Mouse (Mus musculus) lung, embryonic 15.5 days (tissue): ENCODE results near the gene Erfe. TPM values are rescaled to one million over a fixed set of nuclear protein-coding genes. Genes with fewer than 3 reads are reported as not detected.

ENCODE experiments used
- ATAC-seq: fragments of 200-750 bp; cut with Nextera tagmentation; 2 replicates; pipeline ENCODE4 v1.8.0; 2017; ENCODE audit warnings: moderate number of reproducible peaks, borderline replicate concordance; ENCODE audit not compliant: low FRiP score, low TSS enrichment; ENCODE audit errors: extremely low read depth
- H3K27ac ChIP-seq: fragments of 300-500 bp; sonication (generic); 2 replicates; pipeline ENCODE4 v1.5.1; 2015; ENCODE audit warnings: moderate library complexity, mild to moderate bottlenecking, inconsistent platforms
- H3K27me3 ChIP-seq: fragments of 300-500 bp; sonication (generic); 2 replicates; pipeline ENCODE4 v1.6.1; 2015; ENCODE audit warnings: inconsistent platforms
- H3K36me3 ChIP-seq: fragments of 300-500 bp; sonication (generic); 2 replicates; pipeline ENCODE4 v1.6.1; 2015; ENCODE audit warnings: inconsistent platforms
- H3K4me1 ChIP-seq: fragments of 300-500 bp; sonication (generic); 2 replicates; pipeline ENCODE4 v1.6.1; 2015; ENCODE audit warnings: inconsistent platforms
- H3K4me2 ChIP-seq: fragments of 300-500 bp; sonication (generic); 2 replicates; pipeline ENCODE4 v1.6.1; 2015; ENCODE audit warnings: inconsistent platforms, mild to moderate bottlenecking, moderate library complexity
- H3K4me3 ChIP-seq: fragments of 300-500 bp; sonication (generic); 2 replicates; pipeline ENCODE4 v1.5.1; 2015; ENCODE audit warnings: mild to moderate bottlenecking, inconsistent platforms
- H3K9ac ChIP-seq: fragments of 300-500 bp; sonication (generic); 2 replicates; pipeline ENCODE4 v1.6.1; 2015; ENCODE audit warnings: inconsistent platforms
- H3K9me3 ChIP-seq: fragments of 300-500 bp; sonication (generic); 2 replicates; pipeline ENCODE4 v1.6.1; 2016; ENCODE audit warnings: inconsistent platforms
- WGBS: fragments of 180-500 bp; shearing (Covaris S2); methylation state at CpG from one replicate; pipeline ENCODE4 v1.1.7; 2015; 5-methylcytosine and 5-hydroxymethylcytosine counted together
- polyA plus RNA-seq: library from polyadenylated mRNA; unstranded; fragments of >200 nt; fragmentation: Nextera tagmentation; extraction: Ambion mirVana; gene quantifications from 2 replicates; pipeline ENCODE4 v1.2.1, GENCODE M21; 2015

Erfe gene
- polyA plus RNA-seq, 1 experiment from 2014 or later: 3.3 TPM

DNA sequence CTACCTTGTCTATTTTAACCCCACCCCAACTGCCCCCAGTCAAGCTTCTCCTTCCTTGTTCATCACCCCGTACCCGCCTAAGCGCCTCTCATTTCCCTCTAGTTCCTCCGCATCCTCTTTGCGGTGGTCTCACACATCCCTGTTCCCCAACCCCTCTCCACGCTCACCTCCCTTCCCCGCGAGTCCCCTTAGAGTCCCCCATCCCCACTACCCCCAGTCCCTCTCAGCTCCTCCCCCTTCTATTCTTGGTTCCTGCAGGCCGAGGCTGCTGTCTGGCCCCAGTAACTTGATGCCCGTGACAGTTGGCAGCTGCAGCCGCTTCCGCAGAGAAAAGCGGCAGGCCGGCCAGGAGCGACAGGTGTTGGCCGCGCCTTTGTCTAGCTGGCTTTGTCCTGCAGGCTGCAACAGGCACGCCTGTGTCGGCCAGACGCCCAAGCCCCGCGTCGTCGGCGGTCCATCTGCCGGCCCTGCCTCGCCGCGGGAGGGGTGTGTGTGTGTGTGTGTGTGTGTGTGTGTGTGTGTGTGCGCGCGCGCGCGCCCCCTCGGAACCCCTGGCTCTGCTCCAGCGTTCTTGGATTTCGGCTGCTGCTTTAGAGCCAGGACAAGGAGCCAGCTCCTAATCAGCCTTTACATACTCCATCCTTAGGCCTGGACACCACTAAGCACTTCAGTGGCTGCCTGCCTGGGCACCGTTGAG, 47.8 kb downstream of the Erfe start, which contains the start of gene Hes6:
Gene Hes6 (minus strand): TSS at position 141 of the 697 bp plus-strand sequence.
- H3K9ac ChIP-seq: peak within 1 kb of the TSS; percentile 68
- H3K27ac ChIP-seq: peak within 1 kb of the TSS; percentile 93
- H3K9me3 ChIP-seq: no peaks in the 10 kb centered on the region
- H3K4me2 ChIP-seq: peak within 1 kb of the TSS; percentile 95
- H3K36me3 ChIP-seq: peaks cover 18% of the 10 kb centered on the region
- under 1% methylated on average over 36 of the region's 39 CpGs for WGBS
- peaks cover 34% of the 10 kb centered on the region for H3K4me1 ChIP-seq
- H3K27me3 ChIP-seq: no peaks in the 10 kb centered on the region
- H3K4me3 ChIP-seq: peak within 1 kb of the TSS; percentile 66
- peak; percentile 50 for ATAC-seq

DNA sequence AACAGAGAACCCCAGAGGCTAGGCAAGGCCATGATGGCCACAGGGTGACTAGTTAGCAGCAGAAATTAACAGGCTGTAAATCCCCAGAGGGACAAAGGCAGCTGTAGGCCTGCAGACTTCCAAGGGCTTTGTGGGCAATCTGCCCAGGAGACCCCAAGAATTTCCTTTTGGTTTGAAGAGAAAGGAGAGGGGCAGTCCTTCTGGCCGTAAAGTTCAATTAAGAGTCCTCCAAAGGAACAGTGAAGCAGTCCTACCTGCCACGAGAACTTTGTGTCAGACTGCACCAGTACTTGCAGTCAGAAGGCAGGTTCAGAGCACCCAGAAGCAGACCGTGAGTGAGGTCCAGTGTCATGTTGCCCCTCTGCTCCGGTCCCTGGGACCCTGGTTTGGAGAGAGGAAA, 48.7 kb downstream of the Erfe start:
- no peaks in the 10 kb centered on the region for H3K27me3 ChIP-seq
- H3K27ac ChIP-seq: peak overlapping the region; percentile 93
- peak overlapping the region; percentile 95 for H3K4me2 ChIP-seq
- no peak overlapping the region for H3K9ac ChIP-seq
- no peaks in the 10 kb centered on the region for H3K9me3 ChIP-seq
- 49% methylated on average over 4 of the region's 4 CpGs for WGBS
- ATAC-seq: no peak
- H3K4me3 ChIP-seq: no peak overlapping the region
- peaks cover 22% of the 10 kb centered on the region for H3K36me3 ChIP-seq
- H3K4me1 ChIP-seq: peaks cover 34% of the 10 kb centered on the region

DNA sequence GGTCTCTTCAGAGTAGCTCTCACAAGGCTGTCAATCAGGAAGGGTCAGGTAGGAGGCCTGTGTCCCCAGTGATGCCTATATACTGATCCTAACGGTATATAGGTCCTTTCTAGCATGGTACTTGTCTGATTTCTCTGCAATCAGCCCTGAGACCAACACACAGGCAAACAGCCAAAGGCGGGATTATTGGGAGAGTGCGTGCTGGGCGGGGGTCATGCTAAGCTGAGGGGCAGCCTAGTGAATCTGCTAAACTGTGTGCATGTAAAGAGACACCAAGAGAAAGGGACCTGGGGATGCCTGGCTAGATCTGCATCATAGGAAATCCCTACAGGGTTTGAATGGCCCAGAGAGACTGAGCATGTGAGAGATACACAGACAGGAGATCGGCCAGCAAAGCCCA, 49.1 kb downstream of the Erfe start:
- 76% methylated on average over 5 of the region's 5 CpGs for WGBS
- ATAC-seq: no peak
- peaks cover 26% of the 10 kb centered on the region for H3K36me3 ChIP-seq
- peak overlapping the region; percentile 93 for H3K27ac ChIP-seq
- no peaks in the 10 kb centered on the region for H3K9me3 ChIP-seq
- no peak overlapping the region for H3K4me2 ChIP-seq
- H3K9ac ChIP-seq: no peak overlapping the region
- no peaks in the 10 kb centered on the region for H3K27me3 ChIP-seq
- H3K4me1 ChIP-seq: peaks cover 34% of the 10 kb centered on the region
- no peak overlapping the region for H3K4me3 ChIP-seq

DNA sequence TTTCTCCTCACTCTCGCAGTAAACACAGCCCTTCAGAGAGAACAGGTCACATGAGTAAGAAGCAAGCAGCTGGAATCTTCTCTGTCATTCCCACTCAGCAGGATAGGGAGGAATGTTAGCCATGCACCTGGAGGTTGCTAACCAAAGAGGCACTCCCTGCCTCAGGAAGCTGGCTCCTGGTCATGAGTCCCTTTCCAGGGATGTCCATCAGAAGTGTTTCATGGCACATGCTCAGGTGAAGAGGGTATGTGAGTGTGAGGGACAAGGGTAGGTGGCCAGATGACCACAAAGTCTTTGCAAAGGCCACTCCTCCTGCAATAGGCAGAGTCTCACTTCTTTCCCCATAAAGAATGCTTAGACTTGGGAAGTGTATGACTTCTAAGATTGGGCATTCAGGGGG, 51.8 kb downstream of the Erfe start:
- Histone ChIP-seq H3K27me3 (no peaks in the 10 kb centered on the region), H3K9ac (no peak overlapping the region), H3K4me3 (no peak overlapping the region), H3K4me2 (no peak overlapping the region), H3K36me3 (peaks cover 27% of the 10 kb centered on the region), H3K9me3 (no peaks in the 10 kb centered on the region), H3K27ac (no peak overlapping the region), H3K4me1 (peaks cover 22% of the 10 kb centered on the region)
- WGBS: 64% methylated on average over 1 of the region's 1 CpGs
- no peak for ATAC-seq

DNA sequence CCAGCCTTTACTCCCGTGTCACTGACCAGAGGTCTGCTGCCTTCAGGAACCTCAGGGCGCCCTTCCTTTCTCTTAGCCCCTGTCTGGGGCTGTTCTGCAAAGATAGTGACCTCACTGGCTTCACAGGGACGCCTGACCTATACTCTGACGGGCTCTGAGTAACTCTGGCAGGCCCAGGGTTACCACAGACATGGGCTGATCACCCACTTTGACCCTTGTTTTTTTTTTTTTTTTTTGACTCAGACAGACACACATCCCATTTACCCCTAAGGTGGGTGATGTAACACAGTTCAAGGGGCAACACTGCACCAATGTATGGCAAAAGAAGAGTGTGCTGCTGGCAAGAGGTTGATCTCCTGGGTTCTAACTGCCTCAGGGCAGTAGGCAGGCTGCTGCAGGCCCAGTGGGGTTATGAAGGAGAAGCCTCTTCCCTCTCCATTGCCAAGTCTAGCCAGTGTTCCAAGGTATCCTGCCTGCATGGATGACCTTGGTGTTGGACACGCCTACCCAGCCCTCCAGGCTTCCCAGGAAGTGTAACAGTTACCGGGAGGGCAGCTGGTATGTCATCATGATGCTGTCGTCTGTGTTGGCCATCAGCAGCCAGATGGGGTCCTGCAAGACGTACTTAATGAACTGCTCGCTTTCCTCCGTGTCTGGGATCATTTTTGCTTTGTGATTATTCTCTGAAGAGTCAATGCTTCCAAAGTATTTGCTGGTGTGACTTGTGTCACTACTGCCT, 53.8 kb downstream of the Erfe start:
- Histone ChIP-seq H3K4me3 (no peak overlapping the region), H3K4me1 (peaks cover 5% of the 10 kb centered on the region), H3K27ac (no peak overlapping the region), H3K9ac (no peak overlapping the region), H3K36me3 (peaks cover 36% of the 10 kb centered on the region), H3K4me2 (no peak overlapping the region), H3K9me3 (no peaks in the 10 kb centered on the region), H3K27me3 (no peaks in the 10 kb centered on the region)
- 63% methylated on average over 10 of the region's 10 CpGs for WGBS
- ATAC-seq: no peak

DNA sequence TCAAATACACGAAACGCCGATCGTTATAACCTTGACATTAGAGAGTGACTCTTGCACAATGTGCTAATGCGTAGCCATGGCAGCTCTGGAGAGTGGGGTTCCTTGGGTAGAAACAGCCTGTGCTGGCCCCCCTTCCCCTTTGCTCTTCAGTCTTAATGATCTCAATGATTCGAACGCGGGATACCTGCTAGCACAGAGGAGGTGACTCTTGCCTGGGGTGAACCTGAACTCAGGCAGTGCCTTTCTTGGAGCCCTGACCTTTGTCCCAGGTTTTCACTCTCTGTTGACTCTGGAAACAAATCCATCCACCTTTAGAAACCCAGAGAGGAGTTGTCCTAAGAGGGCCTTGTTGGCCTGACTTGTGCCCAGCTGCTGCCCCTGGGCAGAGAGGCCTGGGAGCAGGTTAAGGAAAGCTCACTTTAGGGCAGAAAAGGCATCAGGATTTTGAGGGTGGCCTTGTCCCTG, 54.4 kb downstream of the Erfe start:
- no peaks in the 10 kb centered on the region for H3K9me3 ChIP-seq
- ATAC-seq: no peak
- H3K4me2 ChIP-seq: no peak overlapping the region
- 87% methylated on average over 8 of the region's 8 CpGs for WGBS
- H3K36me3 ChIP-seq: peaks cover 36% of the 10 kb centered on the region
- H3K4me3 ChIP-seq: no peak overlapping the region
- H3K4me1 ChIP-seq: no peaks in the 10 kb centered on the region
- H3K27ac ChIP-seq: no peak overlapping the region
- no peaks in the 10 kb centered on the region for H3K27me3 ChIP-seq
- H3K9ac ChIP-seq: no peak overlapping the region

Other genes starting within 250 kb of the Erfe start
- 1.0 and 1.7 TPM in 2 replicates for gene Rbm44, start 221.3 kb upstream of the Erfe start, polyA plus RNA-seq
- 7.8 and 8.3 TPM in 2 replicates for gene Ramp1, start 186.6 kb upstream of the Erfe start, polyA plus RNA-seq
- 70.0 and 70.3 TPM in 2 replicates for gene Ube2f, start 116.1 kb upstream of the Erfe start, polyA plus RNA-seq
- gene Scly, start 68.1 kb upstream of the Erfe start, polyA plus RNA-seq: 13.9 and 14.2 TPM in 2 replicates
- 0.04 and 0.05 TPM in 2 replicates for gene Espnl, start 44.4 kb upstream of the Erfe start, polyA plus RNA-seq
- gene Klhl30, start 15.4 kb upstream of the Erfe start, polyA plus RNA-seq: 1.6 and 2.3 TPM in 2 replicates
- gene Ilkap, start 32.4 kb downstream of the Erfe start, polyA plus RNA-seq: 146 and 149 TPM in 2 replicates
- gene Hes6, start 47.6 kb downstream of the Erfe start, polyA plus RNA-seq: 85.4 and 91.3 TPM in 2 replicates
- gene Per2, start 92.9 kb downstream of the Erfe start, polyA plus RNA-seq: 8.2 and 11.4 TPM in 2 replicates
- 11.0 and 11.5 TPM in 2 replicates for gene Traf3ip1, start 128.2 kb downstream of the Erfe start, polyA plus RNA-seq
- 5.9 and 6.2 TPM in 2 replicates for gene Asb1, start 174.1 kb downstream of the Erfe start, polyA plus RNA-seq